Mouse (Mus musculus) 3134 (cell line): ENCODE results near the gene Ttyh2.
A peak's percentile ranks its signal among the peaks of the same experiment; 100 is the strongest.

Source experiments
- DNase-seq: peaks from one replicate; pipeline ENCODE4 v3.0.0-alpha.2; 2011; ENCODE audit warnings: low spot score; ENCODE audit not compliant: insufficient read length; ENCODE audit errors: extremely low read depth

Ttyh2 gene

DNA sequence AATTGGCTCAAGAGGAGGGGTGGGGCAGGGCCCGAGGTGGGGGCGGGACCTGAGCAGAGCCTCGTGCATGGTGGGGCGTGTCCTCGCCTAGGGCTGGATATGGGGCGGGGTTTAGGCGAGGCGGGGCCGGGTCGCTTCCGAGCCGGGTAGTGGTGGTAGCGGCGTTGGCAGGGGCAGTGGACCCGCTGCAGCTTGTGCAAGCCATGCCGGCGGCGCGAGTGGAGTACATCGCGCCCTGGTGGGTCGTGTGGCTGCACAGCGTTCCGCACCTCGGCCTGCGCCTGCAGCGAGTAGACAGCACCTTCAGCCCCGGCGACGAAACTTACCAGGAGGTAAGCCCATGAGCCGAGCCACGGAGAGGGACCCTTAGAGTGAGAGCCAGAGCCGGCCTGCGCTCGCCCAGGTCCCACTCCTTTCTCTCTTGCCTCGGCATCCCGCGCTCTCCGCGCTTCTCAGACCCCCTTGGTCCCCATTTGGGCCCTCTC is at the start of gene Ttyh2:
Gene Ttyh2, plus strand, starts transcription at position 91 of the 485 bp plus-strand sequence.
- peak; percentile 95 for DNase-seq

DNA sequence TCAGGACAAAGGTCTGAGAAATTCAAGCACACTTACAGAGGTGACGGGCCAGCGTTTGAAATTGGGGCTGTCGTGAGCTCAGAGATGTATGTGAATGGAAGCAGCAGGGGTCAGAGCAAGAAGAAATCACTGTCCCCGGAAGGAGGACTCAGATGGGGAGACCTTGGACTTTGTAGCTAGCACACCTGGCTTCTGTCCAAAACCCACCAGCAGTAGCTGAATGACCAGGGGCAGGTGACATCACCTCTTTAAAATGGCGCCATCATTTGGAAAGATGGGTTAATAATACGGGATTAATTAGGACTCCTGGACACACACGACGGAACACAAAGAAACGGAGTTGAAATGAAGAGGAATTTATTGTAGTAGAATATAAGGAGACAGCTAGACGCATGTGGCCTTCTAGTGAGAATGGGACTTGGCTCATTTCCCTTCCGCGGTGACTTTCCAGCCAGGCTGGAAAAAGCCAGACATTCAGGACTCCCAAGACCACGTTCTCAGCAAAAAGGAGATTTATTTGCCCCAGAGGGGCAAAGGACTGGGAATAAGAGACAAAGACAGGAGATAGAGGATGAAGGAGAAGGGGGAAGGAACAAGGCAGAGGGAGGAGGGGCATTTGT is 49.0 kb upstream of the Ttyh2 start:
- DNase-seq: no peak

DNA sequence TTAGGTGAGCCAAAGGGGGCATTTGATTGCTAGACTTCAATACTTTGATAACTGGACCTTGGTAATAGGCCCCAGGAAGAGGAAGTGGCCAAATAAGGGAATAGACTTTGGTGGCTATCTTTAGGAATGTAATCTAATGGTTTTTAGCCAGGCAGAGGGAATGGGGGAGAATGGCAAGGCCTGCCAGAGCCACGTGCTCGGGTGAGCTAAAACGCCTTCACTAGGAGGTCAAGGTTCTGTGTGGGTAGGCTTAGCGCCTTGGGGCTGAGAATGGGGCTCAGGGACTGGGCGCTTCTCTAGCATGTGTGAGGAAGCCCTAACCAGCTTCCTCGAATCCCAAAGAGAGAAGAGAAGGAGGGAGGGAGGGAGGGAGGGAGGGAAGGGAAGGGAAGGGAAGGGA is 48.2 kb upstream of the Ttyh2 start:
- no peak for DNase-seq

DNA sequence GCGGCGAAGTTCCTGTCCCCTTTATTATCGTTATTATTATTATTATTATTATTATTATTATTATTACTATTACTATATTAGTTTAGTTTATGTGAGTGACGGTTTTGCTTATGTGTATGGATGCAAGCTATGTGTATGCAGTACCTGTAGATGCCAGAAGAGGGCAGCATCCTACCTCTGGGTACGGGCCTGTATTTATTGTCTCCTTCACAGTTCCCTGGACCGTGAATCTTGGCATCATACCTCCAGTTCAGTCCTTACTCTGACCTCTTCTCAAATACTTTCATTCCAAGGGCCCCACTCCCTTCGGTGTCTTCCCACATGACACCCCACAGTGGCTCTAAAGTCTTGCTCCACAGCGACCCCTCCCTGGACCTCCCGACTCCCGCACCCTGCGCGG is 47.2 kb upstream of the Ttyh2 start:
- DNase-seq: no peak

DNA sequence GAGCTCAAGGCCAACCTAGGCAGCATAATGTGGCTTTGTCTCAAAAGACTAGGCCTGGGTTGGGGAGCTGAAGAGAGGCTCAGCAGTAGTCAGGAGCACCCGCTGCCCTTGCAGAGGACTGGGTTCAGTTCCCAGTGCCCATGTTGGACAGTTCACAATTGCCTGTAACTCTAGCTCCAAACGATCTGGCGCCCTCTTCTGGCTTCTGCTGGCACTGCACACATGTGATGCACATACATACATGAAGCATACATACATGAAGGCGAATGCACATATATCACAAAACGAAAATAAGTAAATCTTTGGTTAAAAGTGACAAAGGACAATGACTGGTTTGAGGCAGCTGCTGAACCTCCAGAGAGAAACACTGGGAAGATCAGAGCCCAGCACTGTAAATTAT is 45.2 kb upstream of the Ttyh2 start:
- no peak for DNase-seq

DNA sequence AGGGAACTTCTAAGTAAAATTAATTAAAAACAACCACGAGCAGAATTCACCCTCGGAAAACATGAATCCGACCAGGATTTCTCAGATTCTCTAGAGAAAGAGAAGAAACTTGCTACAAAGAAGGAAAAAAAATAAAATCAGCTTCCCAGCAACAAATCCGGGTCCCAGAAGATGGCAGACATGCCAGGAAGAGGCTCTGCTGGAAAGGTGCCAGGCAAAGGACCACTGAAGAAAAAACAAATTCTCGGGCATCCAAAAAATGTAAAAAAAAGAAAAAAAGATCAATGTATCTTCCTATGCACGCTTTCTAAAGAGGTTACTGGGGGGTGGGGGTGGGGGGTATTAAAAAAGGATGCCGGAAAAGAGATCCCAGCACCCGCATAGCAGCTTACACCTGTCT is 43.0 kb upstream of the Ttyh2 start:
- no peak for DNase-seq

DNA sequence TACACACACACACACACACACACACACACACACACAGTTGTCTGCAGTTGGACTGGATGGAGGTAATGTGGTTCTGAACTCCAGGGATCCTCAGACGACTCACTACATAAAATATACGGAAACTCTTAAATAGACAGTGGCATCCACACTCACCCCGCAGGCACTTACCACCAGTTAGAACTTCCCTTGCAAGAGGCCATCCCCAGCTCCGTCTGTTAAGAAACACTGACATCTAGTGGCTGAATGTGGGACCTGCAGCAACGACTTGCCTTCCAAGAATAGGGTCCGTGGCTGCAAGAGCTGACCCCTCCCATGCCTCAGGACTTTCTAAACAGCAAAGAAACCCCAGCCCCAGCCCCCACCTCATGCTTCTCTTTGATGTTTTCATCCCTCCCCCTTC is 38.9 kb upstream of the Ttyh2 start:
- peak; percentile 21 for DNase-seq

DNA sequence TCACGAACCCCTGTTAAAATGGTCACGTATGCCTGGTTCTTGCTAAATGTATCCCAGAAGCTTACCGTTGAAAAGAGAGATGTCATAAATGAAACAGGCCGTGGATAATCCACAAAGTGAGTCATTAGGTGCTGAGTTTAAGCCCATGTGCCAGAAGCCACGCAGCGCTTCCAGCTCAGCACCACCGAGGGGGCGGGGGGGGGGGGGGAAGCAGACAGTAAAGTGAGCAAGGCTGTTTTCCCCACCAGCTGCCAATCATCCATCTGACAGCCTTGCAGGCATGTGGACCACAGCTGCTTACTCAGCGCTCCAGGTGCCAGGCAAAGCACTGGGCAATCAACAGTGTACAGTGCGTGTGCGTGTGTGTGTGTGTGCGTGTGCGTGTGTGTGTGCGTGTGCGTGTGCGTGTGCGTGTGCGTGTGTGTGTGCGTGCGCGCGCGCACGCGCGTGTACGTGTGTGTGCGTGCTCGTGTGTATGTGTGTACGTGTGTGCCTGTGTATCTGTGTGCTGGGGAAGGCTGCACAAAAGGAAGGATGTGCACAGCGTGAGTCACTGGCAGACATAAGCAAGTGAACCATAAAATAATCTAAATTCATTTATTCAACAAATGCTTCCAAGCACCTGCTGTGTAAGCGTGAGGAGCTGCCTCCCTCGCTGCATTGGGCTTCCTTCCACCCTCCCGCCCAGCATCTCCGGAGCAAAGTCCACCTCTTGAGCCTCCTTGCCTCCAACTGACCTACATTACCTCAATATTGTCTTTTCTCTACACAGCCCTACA is 38.3 kb upstream of the Ttyh2 start:
- no peak for DNase-seq

DNA sequence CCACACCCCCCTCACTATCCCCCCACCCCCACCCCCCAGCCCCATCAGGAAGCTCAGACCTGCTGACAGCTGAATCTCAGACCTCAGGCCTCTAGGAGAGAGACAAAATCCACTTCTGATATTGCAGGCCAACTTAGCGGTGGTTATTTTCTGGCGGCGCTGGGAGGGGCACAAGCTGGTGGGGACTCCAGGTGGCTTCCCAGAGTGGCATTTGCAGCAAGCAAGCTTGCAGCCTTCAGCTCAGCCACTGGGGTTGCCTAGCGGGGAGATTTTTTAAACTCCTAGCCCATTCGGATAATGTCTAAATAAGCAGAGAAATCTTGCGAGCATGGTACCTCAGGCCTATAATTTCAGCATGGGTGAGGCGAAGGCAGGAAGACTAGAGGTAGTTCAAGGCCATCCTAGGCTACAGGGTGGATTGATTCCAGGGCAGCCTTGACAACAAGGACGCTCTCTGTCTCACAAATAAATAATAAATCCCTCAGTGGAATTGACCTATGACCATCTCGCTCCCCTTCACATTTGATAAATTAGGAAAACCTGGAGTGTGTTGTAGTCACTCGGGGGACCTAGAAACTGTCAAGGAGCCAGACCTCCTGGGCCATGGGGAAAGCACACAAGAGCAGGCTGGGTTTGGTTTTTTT is 36.5 kb upstream of the Ttyh2 start:
- no peak for DNase-seq

DNA sequence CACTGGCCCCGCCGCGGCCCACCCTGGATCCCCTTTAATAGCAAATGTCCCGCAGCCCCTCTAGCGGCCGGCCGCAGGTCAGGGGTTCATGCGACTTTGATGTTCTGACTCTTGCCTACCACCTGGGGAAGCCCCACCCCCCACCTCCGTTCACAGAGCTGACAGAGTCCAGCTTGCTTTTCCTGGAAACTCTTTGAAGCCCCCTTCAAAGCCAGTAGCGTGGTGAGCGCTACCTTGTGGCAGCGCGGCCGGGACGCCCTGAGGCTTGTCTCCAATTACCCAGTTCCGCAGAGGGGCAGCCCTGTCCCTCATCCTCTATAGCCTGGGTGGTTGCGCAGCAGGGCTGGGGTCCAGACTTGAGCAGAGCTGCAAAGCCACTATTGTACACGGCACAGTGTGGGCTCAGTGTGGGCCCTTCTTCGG is 35.5 kb upstream of the Ttyh2 start:
- DNase-seq: no peak

DNA sequence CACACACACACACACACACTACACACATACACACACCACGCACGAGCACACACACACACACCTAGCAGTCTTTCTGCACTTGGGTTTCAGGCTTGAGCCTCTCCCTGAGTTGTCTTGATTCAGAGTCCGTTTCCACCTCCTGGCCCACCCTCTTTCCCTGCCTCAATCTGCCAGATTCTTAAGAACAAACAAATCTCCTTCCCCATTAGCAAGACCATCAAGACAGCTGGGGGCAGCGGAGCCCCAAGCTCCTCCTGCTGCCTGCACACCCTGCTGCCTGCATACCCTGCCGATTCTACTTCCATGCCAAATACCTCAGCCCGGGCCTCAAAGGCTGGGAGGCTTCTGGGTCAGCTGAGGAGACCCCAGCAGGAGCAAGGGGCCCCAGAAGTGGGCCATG is 34.6 kb upstream of the Ttyh2 start:
- no peak for DNase-seq

DNA sequence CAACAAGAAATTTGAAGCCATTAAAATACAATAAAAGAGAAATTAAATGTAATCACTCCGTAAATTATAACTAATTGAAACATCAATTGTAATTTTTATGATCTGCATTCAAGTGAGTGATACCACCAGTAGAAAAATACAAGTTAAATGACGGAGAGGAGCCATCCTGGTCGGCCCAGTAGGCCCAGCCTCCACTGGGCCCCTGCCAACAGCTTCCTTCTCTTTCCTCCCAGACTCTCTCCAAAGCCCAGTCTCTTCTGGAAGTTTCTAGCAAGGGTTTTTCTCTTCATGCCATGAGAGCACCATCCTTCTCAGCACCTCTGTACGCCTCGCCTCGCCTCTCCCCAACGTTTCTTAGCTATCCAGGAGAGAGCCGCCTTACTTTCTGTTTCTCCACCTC is 34.1 kb upstream of the Ttyh2 start:
- DNase-seq: no peak

DNA sequence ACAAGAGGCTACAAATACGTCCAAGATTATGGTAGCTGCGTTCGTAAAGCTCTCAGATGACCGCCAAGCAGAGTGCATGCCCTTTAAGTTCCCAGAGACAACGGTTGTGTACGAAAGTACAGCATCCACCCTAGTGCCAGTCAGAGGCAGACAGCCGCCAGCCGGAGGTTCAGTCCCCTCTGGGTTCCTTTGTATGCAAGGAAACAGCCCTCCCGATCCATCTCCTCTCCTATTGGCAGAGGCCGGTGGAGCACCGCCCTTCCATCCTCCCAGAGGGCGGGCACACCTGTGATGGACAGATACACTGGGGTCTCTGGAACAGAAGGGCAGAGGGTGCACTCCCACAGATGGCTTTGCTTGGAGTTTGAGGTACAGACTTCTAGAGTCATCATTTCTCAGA is 33.0 kb upstream of the Ttyh2 start:
- no peak for DNase-seq

DNA sequence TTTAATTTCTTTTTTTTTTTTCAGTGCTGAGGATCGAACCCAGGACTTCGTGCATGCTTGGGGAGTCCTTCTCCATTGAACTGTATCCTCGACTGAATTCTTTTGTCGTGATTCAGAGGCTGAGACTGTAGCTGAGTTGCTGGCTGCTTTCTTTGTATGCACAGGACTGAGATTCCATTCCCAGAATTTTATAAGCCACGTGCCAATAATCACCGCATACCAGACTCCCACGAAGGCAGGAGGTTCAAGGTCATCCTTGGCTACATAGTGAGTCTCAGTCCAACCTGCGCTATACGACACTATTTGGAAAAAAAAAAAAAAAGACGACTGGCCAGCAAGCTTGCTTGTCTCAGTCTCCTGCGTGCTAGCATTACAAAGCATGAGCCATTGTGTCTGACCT is 32.3 kb upstream of the Ttyh2 start:
- no peak for DNase-seq

DNA sequence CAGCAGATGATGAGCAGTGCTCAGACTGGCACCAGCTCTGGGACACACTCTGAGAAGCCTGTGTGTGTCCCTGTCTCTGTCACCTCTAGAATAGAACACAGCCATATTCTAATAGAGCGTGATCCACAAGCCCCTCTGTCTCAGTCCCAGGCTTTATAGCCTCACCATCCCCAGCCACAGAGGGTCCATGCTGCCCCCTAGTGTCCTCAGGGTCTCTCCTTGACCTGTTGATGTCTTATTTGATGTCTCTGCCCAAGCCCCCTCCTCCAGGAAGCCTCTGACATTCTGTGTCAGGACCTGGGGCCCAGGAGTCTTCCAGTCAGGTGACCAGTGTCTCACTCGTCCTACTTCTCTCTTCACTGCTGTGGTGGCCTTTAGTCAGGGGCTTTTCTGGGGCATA is 31.1 kb upstream of the Ttyh2 start:
- DNase-seq: no peak

DNA sequence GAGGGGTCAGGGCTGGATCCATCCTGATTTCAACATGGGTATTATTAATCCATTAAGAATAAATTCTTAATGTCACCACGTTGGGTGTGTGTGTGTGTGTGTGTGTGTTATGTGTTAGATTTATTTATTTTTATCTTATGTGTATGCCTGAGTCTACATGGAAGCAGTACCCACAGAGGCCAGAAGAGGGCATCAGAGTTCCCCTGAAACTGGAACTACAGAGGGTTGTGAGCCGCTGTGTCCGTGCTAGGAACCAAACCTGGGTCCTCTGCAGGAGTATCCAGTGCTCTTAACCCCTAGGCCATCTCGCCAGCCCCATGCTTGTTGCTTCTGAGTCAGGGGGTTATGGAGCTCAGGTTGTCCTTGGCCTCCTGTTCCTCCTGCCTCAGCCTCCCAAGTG is 25.7 kb upstream of the Ttyh2 start:
- no peak for DNase-seq

DNA sequence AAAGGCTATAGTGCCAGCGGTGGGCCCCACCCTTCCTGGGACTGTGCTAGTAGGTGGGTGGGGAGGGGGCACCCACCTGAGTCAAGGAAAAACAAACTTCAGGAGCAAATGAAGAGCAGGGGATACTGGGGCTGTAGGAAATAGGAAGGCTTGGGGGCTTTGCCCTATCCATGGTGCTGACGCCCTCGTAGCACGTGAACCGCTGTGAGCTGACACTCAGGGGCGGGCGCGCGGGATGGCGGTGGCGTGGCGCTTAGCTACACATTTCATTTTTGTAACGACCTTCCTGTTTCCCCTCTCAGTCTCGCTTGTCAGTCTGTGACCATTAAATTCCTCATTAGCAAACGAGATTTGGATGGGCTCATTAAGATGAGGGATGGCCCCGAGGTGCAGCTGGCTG is 22.7 kb upstream of the Ttyh2 start:
- DNase-seq: no peak

DNA sequence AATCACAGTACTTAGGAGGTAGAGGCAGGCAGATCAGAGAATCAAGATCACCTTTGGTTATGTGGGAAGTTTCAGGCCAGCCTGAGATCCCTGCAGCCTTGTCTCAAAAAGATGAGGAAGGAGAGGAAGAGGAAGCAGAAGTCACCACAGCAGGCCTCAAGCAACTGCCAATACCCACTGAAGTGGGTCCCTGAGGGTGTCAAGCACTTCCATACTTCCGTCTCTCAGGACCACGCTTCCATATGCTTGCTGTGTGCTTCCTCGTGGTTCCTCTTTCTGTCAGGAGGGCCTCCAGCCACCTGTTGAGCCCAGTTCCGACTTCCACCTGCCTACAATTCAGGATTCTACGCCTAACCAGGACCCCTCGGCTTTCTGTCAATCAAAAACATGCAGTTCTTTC is 21.6 kb upstream of the Ttyh2 start:
- DNase-seq: no peak

DNA sequence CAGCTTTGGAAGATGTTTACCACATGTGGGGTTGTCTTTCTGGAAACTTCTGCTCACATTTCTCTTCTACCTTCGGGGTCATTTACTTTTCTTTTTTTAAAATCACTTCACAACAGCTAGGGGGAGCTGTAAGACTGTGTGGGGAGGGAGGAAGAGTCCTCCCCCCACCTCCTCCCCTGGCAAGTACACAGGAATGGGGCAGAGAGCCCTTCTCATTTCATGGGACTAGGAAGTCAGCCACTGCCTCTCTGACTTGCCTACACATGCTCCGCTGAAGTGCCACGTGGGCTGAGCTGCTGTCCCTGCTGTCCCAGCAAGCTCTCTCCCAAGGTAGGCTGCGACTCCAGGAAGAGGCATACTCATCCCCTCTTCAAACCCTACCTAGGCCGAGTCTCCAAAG is 20.7 kb upstream of the Ttyh2 start:
- no peak for DNase-seq

DNA sequence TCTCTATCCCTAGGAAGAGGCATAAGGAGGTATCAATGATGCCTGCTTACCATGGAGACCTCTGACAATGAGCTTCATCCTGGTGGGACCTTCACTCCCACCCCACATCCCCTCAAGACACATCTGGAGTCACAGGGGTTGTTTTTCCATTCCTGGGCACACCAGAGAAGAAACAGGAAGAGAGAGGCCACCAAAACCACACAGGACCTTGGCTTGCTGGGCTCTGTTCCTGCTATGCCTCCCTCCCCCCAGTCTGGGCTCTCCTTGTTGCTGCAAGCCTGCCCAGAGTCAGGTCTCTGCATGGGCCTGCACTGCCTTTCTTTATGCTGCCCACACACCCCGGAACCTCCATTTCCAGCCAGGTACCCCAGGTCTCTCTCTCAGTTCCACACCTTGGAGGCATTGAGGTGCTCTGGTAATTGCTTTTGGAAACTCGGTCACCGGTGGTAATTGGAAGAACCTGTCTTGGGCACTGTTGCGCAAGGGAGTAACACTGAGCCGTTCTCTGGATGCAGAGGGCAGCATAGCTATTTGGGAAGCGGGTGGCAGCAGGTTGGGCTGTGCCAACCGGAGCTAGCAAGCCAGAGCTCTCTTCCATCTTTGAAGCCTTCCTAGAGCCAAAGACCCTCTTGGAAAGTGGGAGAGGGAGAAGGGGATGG is 19.8 kb upstream of the Ttyh2 start:
- no peak for DNase-seq

DNA sequence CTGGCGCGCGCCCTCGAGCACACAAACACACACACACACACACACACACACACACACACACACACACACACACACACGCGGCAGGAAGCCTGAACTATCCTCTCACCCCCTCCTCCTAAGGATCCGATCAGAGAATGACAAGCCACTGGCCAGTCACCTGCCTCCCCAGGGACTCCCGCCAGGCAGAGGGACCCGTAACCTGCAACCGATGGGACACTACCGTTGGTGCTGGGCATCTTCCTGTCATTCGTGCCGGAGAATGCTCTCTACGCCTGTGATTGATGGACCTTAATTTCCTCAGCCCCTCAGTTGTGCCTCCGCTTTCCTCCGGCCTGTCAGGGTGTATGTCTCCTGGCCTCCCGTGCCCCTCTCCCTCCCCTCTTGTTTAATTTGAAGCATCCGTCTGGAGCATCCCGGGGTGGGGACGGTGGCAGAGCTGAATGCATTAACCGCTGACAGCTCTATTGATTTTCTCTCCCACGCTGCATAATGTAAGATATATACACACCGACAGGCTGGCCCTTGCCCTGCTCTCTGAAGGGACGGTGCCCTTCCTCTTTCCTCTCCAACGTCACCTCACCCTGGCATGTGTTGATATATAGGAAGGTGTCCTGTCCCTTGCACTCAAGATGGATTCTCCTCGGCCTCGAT is 18.1 kb upstream of the Ttyh2 start:
- DNase-seq: no peak
